Mouse (Mus musculus): ENCODE data around the gene Gm42791.

Gene Gm42791

DNA sequence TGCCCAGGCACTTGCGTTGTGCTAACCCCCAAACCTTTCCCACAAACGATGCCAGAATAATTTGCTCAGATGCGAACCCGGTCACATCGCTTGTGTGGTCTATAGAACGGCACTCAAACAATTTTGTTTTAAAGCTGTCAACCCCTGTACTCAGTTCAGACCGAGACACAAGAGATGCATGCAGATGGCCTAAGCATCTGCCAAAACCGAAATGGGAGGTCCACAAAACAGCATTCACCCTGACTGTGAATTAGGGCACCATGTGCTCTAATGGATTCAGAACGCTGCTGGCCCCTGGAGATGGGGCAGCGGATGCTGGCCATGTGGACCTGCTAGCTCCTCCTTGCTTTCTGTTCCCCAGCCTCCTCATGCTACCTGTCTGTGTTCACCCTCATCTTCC, 53.1 kb downstream of the Gm42791 start:
- in situ Hi-C loops (cut with MboI; ENCODE audit: low pct_unique_long_range_greater_than_20kb in 1 of 2, low sequenced_read_pairs in 2 of 2, unreplicated experiment in 1 of 2) = no loop called here

- in situ Hi-C loops (cut with MboI; ENCODE audit: low pct_unique_long_range_greater_than_20kb in 1 of 2, low sequenced_read_pairs in 2 of 2, unreplicated experiment in 1 of 2) = no loop called here
These were observed 55.0 kb downstream of the Gm42791 start for GRCm38 (mm10) chr5:148939948-148940382.

DNA sequence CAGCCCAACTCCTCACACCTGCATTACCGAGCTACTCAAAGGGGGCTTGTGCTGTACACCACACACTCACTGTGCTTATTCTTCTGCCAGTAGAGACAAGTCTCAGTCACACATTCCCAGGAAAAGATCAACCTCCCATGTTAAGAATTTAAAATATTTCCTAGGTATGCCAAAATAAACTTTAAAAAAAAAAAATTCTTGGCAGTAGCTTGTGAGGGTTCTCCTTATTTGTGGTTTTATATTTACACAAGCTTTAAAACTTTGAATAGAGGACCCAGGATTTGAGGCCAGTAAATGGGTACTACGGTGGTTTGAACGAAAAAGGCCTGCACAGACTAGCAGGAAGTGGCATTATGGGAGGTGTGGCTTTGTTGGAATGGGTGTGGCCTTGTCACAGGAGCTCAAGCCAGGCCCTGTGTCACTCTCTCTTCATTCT, 58.4 kb downstream of the Gm42791 start:
- in situ Hi-C loops (cut with MboI; ENCODE audit: low pct_unique_long_range_greater_than_20kb in 1 of 2, low sequenced_read_pairs in 2 of 2, unreplicated experiment in 1 of 2) = no loop called here

GRCm38 (mm10) chr5:148935871-148936270, 59.1 kb downstream of the Gm42791 start:
- in situ Hi-C loops (cut with MboI; ENCODE audit: low pct_unique_long_range_greater_than_20kb in 1 of 2, low sequenced_read_pairs in 2 of 2, unreplicated experiment in 1 of 2) = no loop called here

DNA sequence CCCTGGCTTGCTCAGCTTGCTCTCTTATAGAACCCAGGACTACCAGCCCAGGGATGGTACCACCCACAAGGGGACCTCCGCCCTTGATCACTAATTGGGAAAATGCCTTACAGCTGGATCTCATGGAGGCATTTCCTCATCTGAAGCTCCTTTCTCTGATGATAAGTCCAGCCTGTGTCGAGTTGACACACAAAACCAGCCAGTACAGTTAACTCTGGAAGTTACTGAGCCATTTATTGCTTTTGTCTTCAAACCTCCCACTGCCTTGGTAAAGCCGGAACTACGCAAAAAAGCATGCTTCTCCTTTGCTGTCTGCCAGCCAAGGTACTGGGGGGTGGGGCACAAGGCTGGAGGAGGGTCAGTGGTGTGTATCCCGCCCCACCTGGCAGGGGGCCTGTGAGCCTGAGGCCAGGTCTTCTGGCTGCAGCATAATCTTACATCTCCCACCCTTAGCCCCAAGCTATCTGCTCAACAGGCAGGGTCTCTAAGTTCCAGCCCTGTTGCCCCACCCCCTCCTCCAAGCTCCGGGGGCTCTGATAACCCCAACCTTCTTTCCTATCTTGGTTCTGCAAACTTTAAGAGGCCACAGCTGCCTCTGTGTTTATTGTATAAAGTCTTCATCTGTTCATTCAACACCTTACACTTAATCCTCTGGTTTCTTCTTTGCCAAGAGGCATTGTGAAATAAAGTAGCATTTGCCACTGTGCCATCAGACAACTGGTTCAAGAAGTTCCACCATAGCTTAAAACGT, 59.7 kb downstream of the Gm42791 start:
- in situ Hi-C loops (cut with MboI; ENCODE audit: low pct_unique_long_range_greater_than_20kb in 1 of 2, low sequenced_read_pairs in 2 of 2, unreplicated experiment in 1 of 2) = no loop called here

DNA sequence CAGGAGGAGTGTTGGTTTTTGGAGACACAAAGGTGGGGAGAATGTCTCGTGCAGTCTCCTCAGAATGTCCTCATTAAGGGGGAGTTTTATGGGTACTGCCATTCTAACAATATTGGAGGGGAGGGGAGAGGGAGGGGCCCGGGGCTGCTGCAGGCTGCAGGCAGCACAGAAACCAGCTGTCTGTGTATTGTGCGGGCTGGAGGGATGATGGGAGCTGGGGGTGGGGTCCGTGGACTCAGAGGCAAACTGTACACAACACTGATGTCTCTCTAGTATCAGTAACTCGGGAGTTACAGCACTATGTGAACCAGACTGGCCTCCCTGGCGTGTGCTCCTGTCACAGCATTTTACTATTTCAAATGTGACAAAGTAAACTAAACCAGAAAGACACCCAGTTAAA, 60.5 kb downstream of the Gm42791 start:
- in situ Hi-C loops (cut with MboI; ENCODE audit: low pct_unique_long_range_greater_than_20kb in 1 of 2, low sequenced_read_pairs in 2 of 2, unreplicated experiment in 1 of 2) = no loop called here

- in situ Hi-C loops (cut with MboI; ENCODE audit: low pct_unique_long_range_greater_than_20kb in 1 of 2, low sequenced_read_pairs in 2 of 2, unreplicated experiment in 1 of 2) = no loop called here
These were observed 61.2 kb downstream of the Gm42791 start for GRCm38 (mm10) chr5:148933767-148934166.

DNA sequence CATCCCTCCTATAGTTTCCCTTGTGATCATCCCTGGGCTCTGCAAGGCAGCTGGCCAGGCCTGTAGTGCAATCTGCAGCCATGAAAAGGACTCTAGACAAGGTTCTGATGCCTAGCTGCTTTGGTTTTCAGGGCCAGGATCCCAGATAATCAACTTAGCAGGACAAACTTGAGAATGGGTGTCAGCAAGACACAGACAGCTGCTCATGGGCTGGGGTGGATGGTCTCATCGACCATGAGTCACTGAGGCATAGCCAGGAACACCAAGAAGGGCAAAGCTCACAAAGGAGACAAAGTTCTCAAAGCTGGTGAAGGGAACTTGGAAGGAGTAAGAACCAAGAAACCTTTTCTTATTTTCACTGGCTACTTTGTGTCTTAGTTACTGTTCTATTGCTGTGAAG, 63.6 kb downstream of the Gm42791 start:
- in situ Hi-C loops (cut with MboI; ENCODE audit: low pct_unique_long_range_greater_than_20kb in 1 of 2, low sequenced_read_pairs in 2 of 2, unreplicated experiment in 1 of 2) = no loop called here

GRCm38 (mm10) chr5:148929116-148929449, 65.9 kb downstream of the Gm42791 start, which contains the start of gene Katnal1:
TSS of gene Katnal1 (minus strand) at chr5:148929320.
- in situ Hi-C loops (cut with MboI; ENCODE audit: low pct_unique_long_range_greater_than_20kb in 1 of 2, low sequenced_read_pairs in 2 of 2, unreplicated experiment in 1 of 2) = no loop called here

DNA sequence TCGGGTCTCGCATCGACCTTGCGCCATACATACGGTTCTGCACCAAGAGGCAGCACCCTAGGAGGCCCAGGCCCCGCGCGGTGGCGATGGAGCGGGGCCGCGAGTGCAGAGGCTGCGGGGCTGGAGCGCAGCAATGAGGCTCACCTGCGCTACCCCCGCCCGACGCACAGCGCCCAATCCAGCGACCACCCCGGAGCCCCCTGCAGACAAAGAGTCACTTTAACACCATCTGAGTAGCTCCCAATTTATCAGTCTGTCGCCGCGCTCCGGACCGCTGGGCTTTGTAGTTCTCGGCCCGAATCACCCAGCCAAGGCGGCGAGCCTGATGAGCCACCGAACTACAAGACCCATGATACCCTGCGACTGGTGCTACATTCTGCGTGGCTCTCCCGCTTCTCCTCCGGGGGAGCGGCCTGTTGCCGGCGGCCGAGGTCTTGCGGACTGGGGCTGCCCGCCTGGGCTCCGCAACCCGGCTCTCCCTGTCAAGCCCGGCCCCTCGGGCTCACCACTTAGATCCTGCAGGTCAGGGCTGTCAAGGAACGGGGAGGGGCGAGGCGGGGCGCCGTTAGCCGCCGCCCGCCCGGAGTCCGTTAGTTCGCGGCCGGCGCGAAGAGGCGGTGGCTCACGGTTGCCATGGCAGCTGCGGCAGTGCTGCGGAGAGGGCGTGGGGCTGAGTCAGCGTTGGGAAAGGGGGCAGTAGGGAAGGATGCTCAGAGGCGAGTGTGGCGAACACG, 66.4 kb downstream of the Gm42791 start:
- in situ Hi-C loops (cut with MboI; ENCODE audit: low pct_unique_long_range_greater_than_20kb in 1 of 2, low sequenced_read_pairs in 2 of 2, unreplicated experiment in 1 of 2) = no loop called here

DNA sequence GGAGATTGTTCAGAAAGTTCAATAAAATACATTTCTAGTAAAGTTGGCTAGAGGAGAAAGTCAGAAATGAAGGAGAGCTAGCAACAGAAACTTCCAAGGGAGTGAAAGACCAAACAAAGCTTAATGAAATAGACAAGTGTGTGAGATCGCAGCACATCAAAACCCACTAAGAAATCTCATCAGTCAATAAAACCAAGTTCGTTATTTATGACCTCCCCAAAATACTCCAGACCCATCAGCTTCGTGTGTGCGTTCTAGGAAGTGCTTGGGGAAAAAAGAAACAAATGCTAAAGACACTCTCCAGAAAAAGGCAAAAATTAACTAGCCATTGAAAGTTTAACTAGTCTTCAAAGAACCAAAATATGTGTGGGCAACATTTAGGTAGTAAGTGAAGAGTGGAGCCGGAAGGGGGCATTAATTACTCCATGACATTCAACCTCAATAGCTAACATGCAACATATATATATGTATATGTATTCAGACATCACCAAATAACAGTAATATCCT, 67.2 kb downstream of the Gm42791 start:
- in situ Hi-C loops (cut with MboI; ENCODE audit: low pct_unique_long_range_greater_than_20kb in 1 of 2, low sequenced_read_pairs in 2 of 2, unreplicated experiment in 1 of 2) = no loop called here

DNA sequence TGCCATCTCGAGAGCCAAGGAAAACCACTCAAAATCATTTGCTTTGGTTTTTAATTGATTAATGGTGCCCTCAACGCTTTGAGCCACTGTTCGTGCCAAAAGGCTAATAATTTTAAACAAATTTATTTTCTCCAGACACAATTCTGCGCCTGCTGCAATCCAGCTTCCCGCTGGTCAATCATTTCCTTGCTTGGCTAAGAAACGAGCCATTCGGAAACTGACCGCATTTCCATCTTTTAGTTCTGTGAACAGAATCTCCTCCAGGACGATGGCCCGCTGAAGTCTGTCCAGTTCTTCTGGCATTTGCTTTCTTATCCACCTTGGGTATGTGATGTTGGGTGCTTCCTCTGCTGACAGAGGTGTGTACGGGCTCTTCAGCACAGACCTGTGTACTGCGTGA, 70.4 kb downstream of the Gm42791 start:
- in situ Hi-C loops (cut with MboI; ENCODE audit: low pct_unique_long_range_greater_than_20kb in 1 of 2, low sequenced_read_pairs in 2 of 2, unreplicated experiment in 1 of 2) = no loop called here

DNA sequence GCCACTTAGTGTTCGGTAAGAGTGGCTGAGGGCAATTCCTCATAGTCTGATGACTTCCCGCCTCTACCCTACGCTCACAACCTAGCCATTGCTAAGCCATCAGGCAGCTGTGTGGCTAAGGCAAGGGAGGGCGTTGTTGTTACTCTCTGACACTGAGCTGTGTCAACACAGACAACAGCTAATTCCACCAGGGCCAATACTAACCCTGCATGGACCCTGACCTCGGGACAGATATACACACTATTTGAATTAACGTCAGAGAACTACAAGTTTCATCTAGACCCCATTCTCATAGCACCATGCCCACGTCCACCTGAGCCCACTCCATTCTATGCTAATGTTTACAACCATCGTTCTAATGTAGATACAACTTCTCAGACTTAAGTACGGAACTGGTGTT, 70.9 kb downstream of the Gm42791 start:
- in situ Hi-C loops (cut with MboI; ENCODE audit: low pct_unique_long_range_greater_than_20kb in 1 of 2, low sequenced_read_pairs in 2 of 2, unreplicated experiment in 1 of 2) = no loop called here

DNA sequence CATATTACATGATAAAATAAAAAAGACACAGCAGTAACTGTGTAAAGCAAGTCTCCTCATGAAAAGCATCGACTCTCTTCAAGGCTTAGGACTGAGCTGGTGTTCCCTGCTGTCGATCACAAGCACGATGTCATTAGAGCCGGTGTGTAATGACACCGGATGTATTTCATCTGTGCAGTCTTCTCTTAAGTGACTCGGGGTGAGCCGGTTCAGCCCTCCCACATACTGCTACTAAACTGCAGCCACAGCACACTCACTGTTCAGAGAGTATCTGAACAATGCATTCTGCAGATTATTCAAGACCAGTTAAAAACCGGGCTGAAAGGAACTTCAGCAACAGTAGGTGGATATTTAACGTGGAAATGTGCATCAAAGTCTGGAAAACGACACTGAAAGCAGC, 71.5 kb downstream of the Gm42791 start:
- in situ Hi-C loops (cut with MboI; ENCODE audit: low pct_unique_long_range_greater_than_20kb in 1 of 2, low sequenced_read_pairs in 2 of 2, unreplicated experiment in 1 of 2) = no loop called here

- in situ Hi-C loops (cut with MboI; ENCODE audit: low pct_unique_long_range_greater_than_20kb in 1 of 2, low sequenced_read_pairs in 2 of 2, unreplicated experiment in 1 of 2) = no loop called here
These were observed 72.2 kb downstream of the Gm42791 start for GRCm38 (mm10) chr5:148922773-148923172.

DNA sequence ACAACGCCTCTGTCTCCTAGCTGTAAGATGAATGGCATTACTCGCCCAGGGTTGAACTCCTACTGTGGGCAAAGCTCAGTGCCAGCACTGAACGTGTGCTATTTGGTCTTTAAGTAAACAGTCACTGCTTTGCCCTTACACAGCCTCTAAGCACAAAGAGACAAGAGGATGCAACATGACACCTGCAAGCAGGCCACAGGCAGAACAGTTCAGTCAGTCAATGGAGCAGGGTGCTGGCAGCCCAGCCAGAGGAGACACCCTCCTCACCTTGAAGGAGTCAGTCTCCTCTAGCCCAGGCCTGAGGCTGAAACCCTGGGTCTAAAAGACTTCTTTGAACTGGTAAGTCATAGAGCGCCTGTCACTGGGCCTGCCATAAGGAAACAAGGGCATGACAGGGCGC, 76.9 kb downstream of the Gm42791 start:
- in situ Hi-C loops (cut with MboI; ENCODE audit: low pct_unique_long_range_greater_than_20kb in 1 of 2, low sequenced_read_pairs in 2 of 2, unreplicated experiment in 1 of 2) = no loop called here

- in situ Hi-C loops (cut with MboI; ENCODE audit: low pct_unique_long_range_greater_than_20kb in 1 of 2, low sequenced_read_pairs in 2 of 2, unreplicated experiment in 1 of 2) = no loop called here
These were observed 78.2 kb downstream of the Gm42791 start for GRCm38 (mm10) chr5:148916775-148917174.

- in situ Hi-C loops (cut with MboI; ENCODE audit: low pct_unique_long_range_greater_than_20kb in 1 of 2, low sequenced_read_pairs in 2 of 2, unreplicated experiment in 1 of 2) = no loop called here
These were observed 82.7 kb downstream of the Gm42791 start for GRCm38 (mm10) chr5:148912262-148912661.

GRCm38 (mm10) chr5:148910066-148910465, 84.9 kb downstream of the Gm42791 start:
- in situ Hi-C loops (cut with MboI; ENCODE audit: low pct_unique_long_range_greater_than_20kb in 1 of 2, low sequenced_read_pairs in 2 of 2, unreplicated experiment in 1 of 2) = no loop called here

- in situ Hi-C loops (cut with MboI; ENCODE audit: low pct_unique_long_range_greater_than_20kb in 1 of 2, low sequenced_read_pairs in 2 of 2, unreplicated experiment in 1 of 2) = no loop called here
These were observed 85.5 kb downstream of the Gm42791 start for GRCm38 (mm10) chr5:148909402-148909801.

Measured in mouse embryonic stem cell (cell line).